Mouse (Mus musculus) layer of hippocampus, postnatal 10 days (tissue): ENCODE data around the gene Vmn1r209. TPM values are rescaled to one million over a fixed set of nuclear protein-coding genes. Genes with fewer than 3 reads are reported as not detected.
"Not testable (repeated sequence)": the region's sequence is repeated elsewhere in the genome, so short reads cannot be mapped to it uniquely, and the experiment has no call there.

ENCODE experiments used
- DNase-seq, 2 experiments: peaks; one replicate each; pipeline ENCODE4 v3.0.0; 2021; ENCODE audit warnings: low spot score in 2 of 2
- long read RNA-seq: library from polyadenylated mRNA; stranded (forward); transcript quantifications from one replicate; pipeline ENCODE4 v2.0.0, GENCODE M21; 2023
- total RNA-seq, 2 experiments: library from RNA; stranded (reverse); gene quantifications; 2 replicates each; pipeline ENCODE4 v1.2.3; 2021

Gene Vmn1r209
- not detected for total RNA-seq
- long read RNA-seq: 0 reads

GRCm38 (mm10) chr13:22809582-22809981 lies at the start of gene Vmn1r209:
Gene Vmn1r209 (minus strand): TSS chr13:22809682.
- not testable (repeated sequence) for DNase-seq

GRCm38 (mm10) chr13:22857461-22857860 lies 48.0 kb upstream of the Vmn1r209 start, which contains the start of gene Vmn1r211:
Gene Vmn1r211 (minus strand): TSS chr13:22857561.
- DNase-seq: no peak

DNA sequence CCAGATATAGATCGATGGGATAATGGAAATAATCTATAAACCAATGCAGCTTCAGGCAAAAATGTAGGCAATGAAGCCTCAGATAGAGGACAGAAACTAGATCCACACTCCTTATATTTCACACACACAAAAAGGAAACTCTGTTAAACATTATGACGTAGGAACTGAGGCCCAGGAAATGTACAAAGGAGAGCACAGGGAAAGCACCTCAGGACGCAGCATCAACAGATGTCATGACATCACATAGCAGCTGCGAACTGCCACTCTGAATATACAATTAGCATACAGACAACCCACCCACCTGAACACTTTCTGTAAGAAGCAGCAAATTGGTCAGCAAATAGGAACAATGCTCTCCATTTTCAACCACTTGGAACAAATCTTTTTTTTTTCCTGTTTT lies 45.3 kb upstream of the Vmn1r209 start:
- DNase-seq: no peak

- DNase-seq: no peak
These were observed 37.3 kb upstream of the Vmn1r209 start for GRCm38 (mm10) chr13:22846798-22847197.

DNA sequence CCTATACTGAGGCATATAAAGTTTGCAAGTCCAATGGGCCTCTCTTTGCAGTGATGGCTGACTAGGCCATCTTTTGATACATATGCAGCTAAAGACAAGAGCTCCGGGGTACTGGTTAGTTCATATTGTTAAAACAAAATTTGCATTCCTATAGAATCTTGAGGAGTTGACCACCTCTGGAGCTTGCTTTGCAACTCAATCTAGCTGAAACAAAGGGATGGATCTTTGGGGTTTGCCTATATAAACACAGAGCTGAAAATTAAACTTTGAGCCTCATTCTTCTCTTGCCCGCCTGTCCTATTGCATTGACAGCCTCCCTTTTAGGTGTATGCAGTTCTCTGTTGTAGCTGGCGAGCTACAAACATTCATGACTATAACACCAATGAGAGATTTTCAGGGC lies 34.8 kb upstream of the Vmn1r209 start:
- not testable (repeated sequence) for DNase-seq

- DNase-seq: no peak
These were observed 21.8 kb upstream of the Vmn1r209 start, which contains the start of gene Vmn1r210 for GRCm38 (mm10) chr13:22831248-22831647. Gene Vmn1r210 (minus strand): TSS chr13:22831348.

DNA sequence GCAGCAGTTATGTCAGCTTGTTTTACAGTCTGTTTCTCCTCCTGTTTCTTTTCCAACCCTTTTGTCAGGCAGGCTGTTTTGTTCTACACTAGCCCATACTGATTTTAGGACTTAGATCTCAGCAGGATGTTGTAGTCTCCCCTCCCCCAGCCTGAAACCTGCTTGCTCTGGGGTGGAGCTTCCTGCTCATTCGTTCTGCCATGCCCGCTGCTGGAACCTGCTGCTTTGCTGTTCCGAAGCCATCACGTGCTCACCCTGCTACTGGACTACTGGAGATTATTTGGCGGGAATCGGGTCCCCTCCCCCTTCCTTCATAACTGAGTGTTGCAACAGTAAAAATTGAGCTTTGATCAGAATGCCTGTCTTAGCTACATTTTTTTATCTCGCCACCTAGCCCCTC lies 19.9 kb upstream of the Vmn1r209 start:
- DNase-seq: not testable (repeated sequence)

- DNase-seq: not testable (repeated sequence)
These were observed 12.1 kb upstream of the Vmn1r209 start for GRCm38 (mm10) chr13:22821601-22822000.

GRCm38 (mm10) chr13:22788096-22788495 lies 21.4 kb downstream of the Vmn1r209 start:
- not testable (repeated sequence) for DNase-seq

- not testable (repeated sequence) for DNase-seq
These were observed 25.3 kb downstream of the Vmn1r209 start for GRCm38 (mm10) chr13:22784159-22784558.

GRCm38 (mm10) chr13:22777300-22777699 lies 32.2 kb downstream of the Vmn1r209 start, which contains the start of gene Vmn1r208:
Gene Vmn1r208 (minus strand): TSS chr13:22777400.
- not testable (repeated sequence) for DNase-seq

GRCm38 (mm10) chr13:22771592-22771991 lies 37.9 kb downstream of the Vmn1r209 start:
- DNase-seq: not testable (repeated sequence)

Other genes starting within 250 kb of the Vmn1r209 start
- not detected for gene Vmn1r205, start 216.7 kb downstream of the Vmn1r209 start, total RNA-seq
- gene Vmn1r206, start 185.4 kb downstream of the Vmn1r209 start, total RNA-seq: not detected
- gene Vmn1r207-ps, start 80.1 kb downstream of the Vmn1r209 start, total RNA-seq: under 1 TPM; 0.18 to 0.20 TPM
- not detected for gene Vmn1r208, start 32.3 kb downstream of the Vmn1r209 start, total RNA-seq
- gene Vmn1r210, start 21.7 kb upstream of the Vmn1r209 start, total RNA-seq: not detected
- not detected for gene Vmn1r211, start 47.9 kb upstream of the Vmn1r209 start, total RNA-seq
- not detected for gene Vmn1r212, start 74.5 kb upstream of the Vmn1r209 start, total RNA-seq
- gene Vmn1r213, start 198.0 kb upstream of the Vmn1r209 start, total RNA-seq: not detected
- gene Vmn1r214, start 220.7 kb upstream of the Vmn1r209 start, total RNA-seq: not detected